Mouse (Mus musculus) CH12.LX (cell line): ENCODE measurements around the gene Dand5. TPM values are rescaled to one million over a fixed set of nuclear protein-coding genes. Genes with fewer than 3 reads are reported as not detected.

ENCODE experiments used
- DNase-seq: peaks from one replicate; pipeline ENCODE4 v3.0.0-alpha.2; 2013; ENCODE audit errors: extremely low read depth
- H3K27ac ChIP-seq: 2 replicates; pipeline ENCODE4 v1.5.1; 2012; ENCODE audit warnings: low read depth, mild to moderate bottlenecking, control low read depth, moderate library complexity; ENCODE audit not compliant: insufficient read depth
- H3K27me3 ChIP-seq: replicated peaks from 2 replicates; pipeline ENCODE3; 2012; ENCODE audit warnings: inconsistent platforms
- H3K36me3 ChIP-seq, 2 experiments: replicated peaks in 1 of 2; 2 replicates each; pipeline versions ENCODE3 to v1.6.1; 2012; ENCODE audit warnings: inconsistent platforms in 1 of 2, low read length in 1 of 2, mild to moderate bottlenecking in 1 of 2, mixed read lengths in 1 of 2, moderate library complexity in 1 of 2; ENCODE audit not compliant: control insufficient read depth in 1 of 2, insufficient read depth in 1 of 2
- H3K4me1 ChIP-seq, 2 experiments: 2 replicates each; pipeline ENCODE4 v1.6.1; 2012; ENCODE audit warnings: inconsistent platforms in 1 of 2, moderate library complexity in 1 of 2; ENCODE audit not compliant: insufficient read depth in 2 of 2, control insufficient read depth in 1 of 2
- H3K4me2 ChIP-seq: 2 replicates; pipeline ENCODE4 v1.6.1; 2012; ENCODE audit warnings: low read depth, mild to moderate bottlenecking, control low read depth; ENCODE audit not compliant: poor library complexity, insufficient read depth, severe bottlenecking
- H3K4me3 ChIP-seq, 3 experiments: fragments of 150-350 bp in 1 of 3; sonication (generic) in 1 of 3; replicated peaks in 1 of 3; 2 replicates each; pipeline versions ENCODE3 to v1.5.1; 2011 to 2012; ENCODE audit warnings: low read depth in 2 of 3, low read length in 2 of 3, mild to moderate bottlenecking in 2 of 3, moderate library complexity in 2 of 3, control low read depth in 1 of 3, improper control_type of control experiment in 1 of 3, inconsistent platforms in 1 of 3, mixed read lengths in 1 of 3; ENCODE audit not compliant: poor library complexity in 1 of 3
- H3K79me2 ChIP-seq: replicated peaks from 2 replicates; pipeline ENCODE4 v1.6.1; 2012; ENCODE audit warnings: mild to moderate bottlenecking, moderate library complexity; ENCODE audit not compliant: control insufficient read depth, poor library complexity, insufficient read depth, severe bottlenecking; ENCODE audit errors: extremely low read depth
- H3K9ac ChIP-seq: 2 replicates; pipeline ENCODE4 v1.6.1; 2012; ENCODE audit warnings: low read depth, mild to moderate bottlenecking, control low read depth, moderate library complexity; ENCODE audit not compliant: insufficient read depth
- H3K9me3 ChIP-seq: replicated peaks from 2 replicates; pipeline ENCODE3; 2012; ENCODE audit warnings: low read length, inconsistent platforms, mixed read lengths
- CHD2 ChIP-seq: IDR thresholded peaks from 2 replicates; pipeline ENCODE4 v1.6.1; 2011; ENCODE audit warnings: low read length, improper control_type of control experiment
- CTCF ChIP-seq, 2 experiments: IDR thresholded peaks in 1 of 2; conservative IDR thresholded peaks in 1 of 2; 2 replicates each; pipeline ENCODE4 v1.5.1; 2011 to 2012; ENCODE audit warnings: low read depth in 2 of 2, low read length in 2 of 2, improper control_type of control experiment in 1 of 2, inconsistent platforms in 1 of 2, mild to moderate bottlenecking in 1 of 2, moderate library complexity in 1 of 2
- GABPA ChIP-seq: IDR thresholded peaks from 2 replicates; pipeline ENCODE4 v1.6.1; 2012; ENCODE audit warnings: low read depth, low read length, improper control_type of control experiment, inconsistent platforms; ENCODE audit not compliant: insufficient replicate concordance
- MAFK ChIP-seq: IDR thresholded peaks from 2 replicates; pipeline ENCODE4 v1.6.1; 2011; ENCODE audit warnings: low read length, improper control_type of control experiment; ENCODE audit not compliant: insufficient replicate concordance
- MAX ChIP-seq: IDR thresholded peaks from 2 replicates; pipeline ENCODE4 v1.6.1; 2011; ENCODE audit warnings: low read length, improper control_type of control experiment
- MEF2A ChIP-seq: IDR thresholded peaks from 2 replicates; pipeline ENCODE4 v1.6.1; 2014; ENCODE audit warnings: low read depth, mild to moderate bottlenecking, inconsistent platforms, low read length, improper control_type of control experiment, borderline replicate concordance
- MXI1 ChIP-seq: IDR thresholded peaks from 2 replicates; pipeline ENCODE4 v1.6.1; 2011; ENCODE audit warnings: mild to moderate bottlenecking, low read depth, low read length, improper control_type of control experiment
- MYC ChIP-seq: IDR thresholded peaks from 2 replicates; pipeline ENCODE4 v1.6.1; 2011; ENCODE audit warnings: low read depth, mild to moderate bottlenecking, improper control_type of control experiment, low read length
- NELFE ChIP-seq: IDR thresholded peaks from 2 replicates; pipeline ENCODE4 v1.6.1; 2011; ENCODE audit warnings: low read depth, low read length, improper control_type of control experiment
- NRF1 ChIP-seq: IDR thresholded peaks from 2 replicates; pipeline ENCODE4 v1.6.1; 2014; ENCODE audit warnings: low read depth, mild to moderate bottlenecking, inconsistent platforms, low read length, improper control_type of control experiment, moderate library complexity
- POLR2A ChIP-seq: IDR thresholded peaks from 2 replicates; pipeline ENCODE4 v1.6.1; 2011; ENCODE audit warnings: low read depth, mild to moderate bottlenecking, improper control_type of control experiment, low read length
- RAD21 ChIP-seq: IDR thresholded peaks from 2 replicates; pipeline ENCODE4 v1.6.1; 2011; ENCODE audit warnings: low read depth, mild to moderate bottlenecking, low read length, improper control_type of control experiment, moderate library complexity
- RCOR1 ChIP-seq: conservative IDR thresholded peaks from 2 replicates; pipeline ENCODE4 v1.6.1; 2012; ENCODE audit warnings: low read depth, mild to moderate bottlenecking, inconsistent platforms, low read length, improper control_type of control experiment
- SMC3 ChIP-seq: IDR thresholded peaks from 2 replicates; pipeline ENCODE4 v1.6.1; 2011; ENCODE audit warnings: low read depth, low read length, improper control_type of control experiment
- UBTF ChIP-seq: IDR thresholded peaks from 2 replicates; pipeline ENCODE4 v1.6.1; 2012; ENCODE audit warnings: low read depth, mild to moderate bottlenecking, inconsistent platforms, low read length, improper control_type of control experiment, moderate library complexity
- USF2 ChIP-seq: conservative IDR thresholded peaks from 2 replicates; pipeline ENCODE4 v1.6.1; 2011; ENCODE audit warnings: low read depth, low read length, improper control_type of control experiment
- dilution Hi-C: fragments of 300-500 bp; cut with MboI; formaldehyde crosslinking; loops from 2 replicates; pipeline ENCODE4 v1.14.3; 2020; ENCODE audit warnings: low sequenced_read_pairs; ENCODE audit not compliant: extremely low pct_unique_long_range_greater_than_20kb, extremely low pct_ligation_motif_present
- in situ Hi-C: fragments of 300-500 bp; cut with MboI; formaldehyde crosslinking; loops from 3 replicates; pipeline ENCODE4 v1.14.3; 2019; ENCODE audit warnings: low sequenced_read_pairs, low pct_ligation_motif_present, low pct_unique_long_range_greater_than_20kb, mixed read lengths
- polyA plus RNA-seq: library from polyadenylated mRNA; unstranded; fragments of >175 nt; gene quantifications from 2 replicates; pipeline ENCODE4 v1.2.1, GENCODE M21; 2012; ENCODE audit warnings: low read depth; ENCODE audit not compliant: insufficient read length
- total RNA-seq, 2 experiments: library from RNA; depleted of rRNA; stranded (reverse); fragments of 300-350 nt in 1 of 2; fragments of >200 nt in 1 of 2; gene quantifications; 2 replicates each; pipeline ENCODE4 v1.2.3; 2012 to 2014

Dand5 gene
- total and polyA plus RNA-seq, 3 experiments, result 1.4 to 1.7 (median 1.5) TPM

DNA sequence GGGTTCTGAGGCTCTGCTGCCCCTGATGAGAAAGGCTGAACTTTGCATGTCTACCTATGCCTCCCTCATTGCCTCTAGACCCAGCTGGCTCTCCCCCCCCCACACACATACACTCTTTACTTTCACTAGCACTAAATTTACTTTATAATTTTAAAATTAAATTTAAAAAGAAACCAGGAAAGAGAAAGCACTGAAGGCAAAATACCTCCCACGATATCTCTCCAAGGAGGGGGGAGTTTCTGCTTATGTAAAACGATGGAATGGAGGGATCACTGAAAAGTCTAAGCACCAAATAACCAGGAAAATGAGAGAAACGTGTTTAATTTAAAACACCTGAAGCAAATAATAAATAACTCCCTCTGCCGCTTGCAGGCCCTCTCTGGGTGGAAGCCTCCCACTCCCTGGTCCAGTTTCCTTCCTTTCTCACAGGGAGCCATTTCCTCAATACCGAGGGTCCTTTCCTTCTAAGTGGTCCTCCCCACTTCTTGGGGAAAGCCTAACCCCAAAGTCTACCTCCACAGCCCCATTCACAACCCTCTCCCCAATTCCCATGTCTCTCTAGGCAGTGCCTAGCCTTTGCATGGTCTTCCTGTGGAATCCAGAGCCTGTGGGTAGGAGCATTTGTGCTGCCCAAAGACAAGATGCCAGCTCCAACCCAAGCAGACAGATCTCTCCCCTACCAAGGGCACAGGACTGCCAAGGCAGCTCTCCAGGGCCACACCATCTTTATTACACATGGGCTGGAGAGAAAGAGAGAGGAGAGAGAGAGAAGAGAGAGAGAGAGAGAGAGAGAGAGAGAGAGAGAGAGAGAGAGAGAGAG, 40.7 kb downstream of the Dand5 start:
- no peak overlapping the region for H3K4me2 ChIP-seq
- dilution Hi-C loops, result no loop called here
- in situ Hi-C loops, result no loop called here
- H3K9ac ChIP-seq, result no peak overlapping the region
- no peaks in the 10 kb centered on the region for H3K36me3 ChIP-seq
- no peaks in the 10 kb centered on the region for H3K79me2 ChIP-seq
- H3K9me3 ChIP-seq, result no peaks in the 10 kb centered on the region
- peaks cover 93% of the 10 kb centered on the region for H3K27me3 ChIP-seq
- no peak for DNase-seq
- no peak overlapping the region for H3K27ac ChIP-seq
- H3K4me1 ChIP-seq, result no peaks in the 10 kb centered on the region
- H3K4me3 ChIP-seq, result no peak overlapping the region
- TF ChIP-seq UBTF, result no peak
- TF ChIP-seq POLR2A, result no peak
- TF ChIP-seq MEF2A, result no peak
- no peak for TF ChIP-seq MXI1
- TF ChIP-seq GABPA, result no peak
- no peak for TF ChIP-seq CHD2
- no peak for TF ChIP-seq RCOR1
- no peak for TF ChIP-seq SMC3
- no peak for TF ChIP-seq CTCF (conservative IDR thresholded peaks at IDR 0.05 in 1 of 2, IDR thresholded peaks at IDR 0.05 in 1 of 2; ENCODE audit: low read depth in 2 of 2, low read length in 2 of 2)

DNA sequence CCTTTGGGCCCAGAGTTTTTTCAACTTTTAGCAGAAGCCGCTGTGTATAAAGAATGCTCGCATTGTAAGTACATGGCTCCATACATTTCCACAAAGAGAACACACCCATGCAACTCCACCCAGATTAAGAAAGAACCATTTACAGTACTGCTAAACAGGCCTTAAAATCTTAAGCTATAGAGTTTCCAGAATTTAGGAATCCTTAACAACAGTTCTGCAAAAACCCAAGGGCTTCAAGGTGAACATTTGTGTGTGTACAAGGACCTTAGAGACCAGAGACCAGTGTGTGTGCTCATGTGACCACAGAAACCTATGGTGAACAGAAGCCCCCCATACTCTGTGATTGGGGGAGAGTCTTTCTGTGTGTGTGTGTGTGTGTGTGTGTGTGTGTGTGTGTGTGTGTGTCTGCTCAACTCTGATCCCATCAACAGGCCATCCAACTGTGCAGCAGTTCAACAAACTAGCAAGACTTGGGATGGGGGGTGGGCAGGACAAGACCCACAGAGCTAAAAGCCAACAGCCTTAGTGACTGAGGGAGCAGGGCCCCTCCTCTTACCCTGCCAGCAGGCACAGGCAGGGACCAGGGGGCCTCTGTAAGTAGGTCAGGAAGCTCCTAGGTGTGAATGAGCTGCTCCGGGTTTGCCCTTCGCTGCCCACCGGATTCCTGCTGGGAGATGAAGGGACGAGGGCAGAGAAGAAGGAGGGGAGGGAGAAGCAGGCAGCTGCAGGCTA, 41.5 kb downstream of the Dand5 start:
- TF ChIP-seq MYC (no peak), RAD21 (no peak), USF2 (no peak), NRF1 (no peak)
- in situ Hi-C loops, result no loop called here
- Histone ChIP-seq H3K9ac (no peak overlapping the region), H3K79me2 (no peaks in the 10 kb centered on the region), H3K4me2 (no peak overlapping the region), H3K36me3 (no peaks in the 10 kb centered on the region), H3K9me3 (no peaks in the 10 kb centered on the region), H3K27me3 (peaks cover 92% of the 10 kb centered on the region), H3K27ac (no peak overlapping the region), H3K4me3 (no peak overlapping the region), H3K4me1 (no peaks in the 10 kb centered on the region)
- dilution Hi-C loops, result no loop called here
- DNase-seq, result no peak

DNA sequence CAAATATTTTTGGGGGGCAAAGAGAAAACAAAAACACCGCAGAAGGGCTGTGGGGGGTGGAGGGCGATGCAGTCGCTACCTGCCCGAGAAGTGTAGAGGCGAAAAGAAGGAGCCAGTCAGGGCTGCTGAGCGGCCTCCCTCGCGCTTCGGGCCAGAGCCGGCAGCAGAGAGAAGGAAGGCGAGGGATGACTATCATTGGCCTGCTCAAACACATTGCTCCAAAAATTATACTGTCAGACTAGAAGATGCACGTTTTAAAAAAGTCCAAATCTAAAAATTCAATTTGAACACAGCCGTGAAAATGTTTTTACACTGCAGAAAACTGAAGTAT, 42.4 kb downstream of the Dand5 start:
- no peak overlapping the region for H3K27ac ChIP-seq
- H3K9me3 ChIP-seq, result no peaks in the 10 kb centered on the region
- TF ChIP-seq USF2 (no peak), MAFK (no peak), NELFE (no peak), MAX (no peak)
- DNase-seq, result no peak
- H3K9ac ChIP-seq, result no peak overlapping the region
- H3K79me2 ChIP-seq, result no peaks in the 10 kb centered on the region
- H3K4me3 ChIP-seq, result no peak overlapping the region
- no peaks in the 10 kb centered on the region for H3K4me1 ChIP-seq
- no peak overlapping the region for H3K4me2 ChIP-seq
- peaks cover 93% of the 10 kb centered on the region for H3K27me3 ChIP-seq
- in situ Hi-C loops, result no loop called here
- dilution Hi-C loops, result no loop called here
- H3K36me3 ChIP-seq, result no peaks in the 10 kb centered on the region
